Mouse (Mus musculus) thymus, postnatal 36 days (tissue): ENCODE results near the gene Dbn1.

Experiments used
- DNase-seq, 2 experiments: peaks; one replicate each; pipeline ENCODE4 v3.0.0; 2022; ENCODE audit warnings: mixed read lengths in 2 of 2

Dbn1 gene

GRCm38 (mm10) chr13:55510332-55510667 is 22.4 kb upstream of the Dbn1 start:
- no peak for DNase-seq

- DNase-seq: no peak
Observed at GRCm38 (mm10) chr13:55508531-55508930, 20.6 kb upstream of the Dbn1 start.

- DNase-seq: no peak
Observed at GRCm38 (mm10) chr13:55507877-55508276, 20.0 kb upstream of the Dbn1 start.

DNA sequence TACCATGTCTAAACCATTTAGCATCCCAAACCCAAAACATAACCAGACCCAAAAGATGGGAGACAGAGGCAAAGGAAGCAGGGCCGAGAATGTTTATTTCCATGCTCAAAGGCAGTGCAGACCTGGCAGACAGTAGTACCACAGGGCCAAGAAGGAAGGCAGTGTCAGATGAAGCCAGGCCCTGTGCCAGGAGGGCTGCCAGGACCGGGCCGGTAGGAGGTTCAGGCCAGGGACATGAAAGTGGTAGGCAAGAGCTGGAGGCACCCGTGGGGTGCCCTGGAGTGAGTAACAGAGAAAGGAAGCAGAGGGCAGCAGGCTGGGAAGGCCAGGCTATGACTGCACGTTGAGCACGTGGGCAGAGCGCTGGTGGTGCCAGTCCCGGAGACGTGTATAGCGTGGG is 18.8 kb upstream of the Dbn1 start:
- no peak for DNase-seq

GRCm38 (mm10) chr13:55505810-55506209 is 17.9 kb upstream of the Dbn1 start:
- DNase-seq: no peak

GRCm38 (mm10) chr13:55504390-55504789 is 16.5 kb upstream of the Dbn1 start:
- DNase-seq: no peak

DNA sequence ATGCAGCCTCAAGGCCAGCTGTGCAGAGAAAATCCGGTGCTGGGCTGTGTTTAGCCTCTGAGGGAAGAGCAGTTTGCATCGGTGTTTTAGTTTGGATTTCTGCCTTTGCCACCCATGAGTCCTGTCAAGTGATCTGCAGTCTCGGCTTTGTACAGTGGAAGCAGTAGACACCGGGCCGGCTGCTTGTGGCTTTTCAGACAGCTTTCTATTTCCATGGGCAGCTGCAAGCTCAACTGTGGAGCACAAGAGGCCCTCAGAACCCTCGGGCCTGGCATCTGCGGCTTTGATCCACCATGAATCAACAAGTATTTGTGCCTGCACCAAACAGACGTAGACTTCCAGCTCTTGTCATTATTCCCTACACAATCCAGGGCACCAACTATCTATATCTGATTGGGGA is 14.5 kb upstream of the Dbn1 start:
- DNase-seq: no peak

GRCm38 (mm10) chr13:55500575-55500974 is 12.7 kb upstream of the Dbn1 start:
- no peak for DNase-seq

- DNase-seq: no peak
Observed at GRCm38 (mm10) chr13:55498906-55499305, 11.0 kb upstream of the Dbn1 start.

- no peak for DNase-seq
Observed at GRCm38 (mm10) chr13:55496661-55497060, 8.8 kb upstream of the Dbn1 start.

- DNase-seq: no peak
Observed at GRCm38 (mm10) chr13:55495702-55496101, 7.8 kb upstream of the Dbn1 start.

DNA sequence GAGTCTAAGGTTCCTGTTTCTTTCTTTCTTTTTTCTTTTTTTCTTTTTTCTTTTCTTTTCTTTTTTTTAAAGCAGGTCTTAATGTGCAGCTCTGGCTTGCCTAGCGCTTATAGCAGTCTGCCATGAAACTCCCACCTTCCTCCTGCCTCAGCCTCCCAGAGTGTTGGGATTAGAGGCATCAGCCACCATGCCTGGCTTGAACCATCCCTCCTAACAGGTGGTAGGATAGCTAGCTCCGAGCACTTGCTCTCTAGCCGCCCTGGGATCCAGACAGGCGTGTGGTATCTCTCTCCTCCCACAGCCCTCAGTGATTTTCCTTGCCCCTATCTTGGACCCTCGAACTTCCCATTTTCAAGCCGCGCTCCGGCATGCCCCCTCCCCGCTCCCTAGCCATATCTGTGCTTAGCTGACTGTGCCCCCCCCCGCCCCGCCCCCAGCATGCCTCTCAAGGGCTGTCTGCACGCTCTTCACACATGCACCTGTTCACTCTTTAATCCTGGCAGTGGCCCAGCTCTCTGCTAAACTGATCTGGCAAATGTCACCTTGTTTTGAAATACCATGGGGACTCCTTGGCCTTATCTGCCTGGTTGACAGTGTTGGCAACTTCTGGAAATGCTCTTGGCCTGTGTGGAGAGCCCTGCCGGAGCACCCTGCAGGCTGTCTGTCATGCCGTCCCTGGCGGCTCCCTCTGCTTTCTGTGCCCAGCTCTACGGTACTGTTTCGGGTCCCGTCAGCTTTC is 7.1 kb upstream of the Dbn1 start:
- DNase-seq: no peak

- DNase-seq: no peak
Observed at GRCm38 (mm10) chr13:55494257-55494656, 6.3 kb upstream of the Dbn1 start.

DNA sequence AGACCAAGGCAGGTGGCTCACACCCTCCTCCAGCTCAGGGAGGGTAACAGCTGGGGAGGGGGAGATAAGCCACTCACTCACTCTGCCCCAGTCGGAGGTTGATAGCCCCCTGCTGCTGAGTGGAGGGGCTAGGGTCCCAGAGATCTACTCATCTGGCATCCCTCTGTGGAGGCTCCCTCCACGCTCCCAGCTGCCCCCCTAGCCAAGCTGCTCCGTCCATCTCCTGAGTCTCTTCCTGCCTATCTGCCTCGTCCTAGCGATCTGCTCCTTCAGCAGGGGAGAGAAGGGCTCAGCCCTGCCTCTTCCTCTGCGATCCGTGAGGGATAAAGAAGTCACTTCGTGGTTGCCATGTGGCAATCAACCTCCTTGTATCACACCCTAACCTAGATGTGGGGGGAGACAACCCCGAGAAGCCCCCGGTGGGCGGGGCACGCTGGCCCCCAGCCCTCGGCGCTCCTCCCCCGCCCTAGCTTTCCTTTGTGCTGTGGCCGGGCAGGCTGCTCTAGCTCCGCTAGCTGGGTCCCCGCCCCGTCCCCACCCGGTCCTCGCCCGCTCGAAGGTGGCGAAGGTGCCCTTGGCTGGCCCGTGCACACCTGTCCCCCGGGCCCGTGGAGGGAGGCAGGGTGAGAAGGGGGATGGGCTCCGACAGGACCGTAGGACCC is 864 bp downstream of the Dbn1 start:
- DNase-seq: no peak

- DNase-seq: no peak
Observed at GRCm38 (mm10) chr13:55486029-55486794, 1.7 kb downstream of the Dbn1 start.

DNA sequence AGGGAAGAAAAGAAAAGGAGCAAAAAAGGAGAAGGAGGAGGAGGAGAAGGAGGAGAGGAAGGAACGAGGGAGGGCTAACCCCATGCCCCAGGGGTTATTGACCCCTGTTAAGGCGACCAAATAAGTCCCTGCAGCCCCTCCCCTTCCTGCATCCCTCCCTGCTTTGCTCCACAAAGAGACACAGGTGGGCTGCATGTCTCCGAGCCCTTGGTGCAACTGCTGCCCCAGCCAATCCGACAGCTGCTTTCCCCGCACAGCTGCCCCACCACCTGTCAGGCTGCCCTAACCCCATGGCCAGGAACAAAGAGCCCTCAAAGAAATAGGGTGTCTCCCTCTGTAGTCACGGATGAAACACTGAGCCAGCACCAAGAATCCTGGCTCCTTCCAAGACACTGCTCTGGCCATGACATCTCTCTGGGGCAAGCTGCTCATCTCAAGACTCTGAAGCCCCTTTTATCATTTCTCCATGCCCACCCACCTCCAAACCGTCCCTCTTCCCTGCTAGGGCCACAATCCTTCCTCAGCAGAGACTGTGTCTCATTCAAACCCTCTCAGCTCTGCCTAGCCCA is 3.3 kb downstream of the Dbn1 start:
- peak in 1 of 2 experiments; percentile 63 for DNase-seq

DNA sequence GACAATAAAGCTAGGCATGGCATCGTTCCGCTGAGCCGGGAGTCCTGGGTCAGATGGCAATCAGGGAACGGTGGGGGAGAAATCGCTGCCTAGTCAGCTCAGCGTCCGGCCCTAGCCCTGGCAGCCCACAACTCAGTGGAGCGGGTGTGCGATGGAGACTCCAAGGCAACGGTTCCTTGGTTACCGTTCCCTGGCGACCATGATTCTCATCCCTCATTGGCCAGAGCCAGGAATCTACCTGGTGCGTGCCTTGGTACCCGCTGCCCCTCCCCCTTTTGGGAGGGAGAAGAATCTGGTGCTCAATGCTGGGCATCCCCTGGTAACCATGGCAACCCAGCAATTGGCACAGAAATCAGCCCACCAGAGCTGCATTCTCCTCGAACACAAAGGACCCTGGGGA is 4.3 kb downstream of the Dbn1 start:
- DNase-seq: no peak

DNA sequence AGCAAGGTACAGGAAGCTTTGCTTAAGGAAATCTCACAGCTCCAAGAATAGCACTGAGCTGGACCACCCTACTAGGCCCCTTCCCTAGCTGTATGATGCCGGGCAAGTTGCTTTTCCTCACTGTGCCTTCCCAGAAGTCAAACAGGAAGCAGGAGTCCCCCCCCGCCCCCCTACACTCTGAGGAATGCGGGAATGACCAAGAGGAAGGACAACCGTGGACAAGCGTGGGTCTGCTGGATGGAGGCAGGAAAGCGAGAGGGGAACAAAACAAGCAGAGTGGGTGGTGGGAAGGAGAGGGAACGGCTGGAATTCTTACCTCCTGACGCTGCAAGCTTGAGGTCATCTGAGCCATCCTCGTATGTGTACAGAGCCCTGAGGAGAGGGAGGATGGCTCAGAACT is 4.8 kb downstream of the Dbn1 start:
- no peak for DNase-seq

- DNase-seq: no peak
Observed at GRCm38 (mm10) chr13:55482542-55482941, 5.4 kb downstream of the Dbn1 start.

- no peak for DNase-seq
Observed at GRCm38 (mm10) chr13:55479929-55480328, 8.0 kb downstream of the Dbn1 start.

GRCm38 (mm10) chr13:55479008-55479407 is 8.9 kb downstream of the Dbn1 start:
- DNase-seq: no peak

DNA sequence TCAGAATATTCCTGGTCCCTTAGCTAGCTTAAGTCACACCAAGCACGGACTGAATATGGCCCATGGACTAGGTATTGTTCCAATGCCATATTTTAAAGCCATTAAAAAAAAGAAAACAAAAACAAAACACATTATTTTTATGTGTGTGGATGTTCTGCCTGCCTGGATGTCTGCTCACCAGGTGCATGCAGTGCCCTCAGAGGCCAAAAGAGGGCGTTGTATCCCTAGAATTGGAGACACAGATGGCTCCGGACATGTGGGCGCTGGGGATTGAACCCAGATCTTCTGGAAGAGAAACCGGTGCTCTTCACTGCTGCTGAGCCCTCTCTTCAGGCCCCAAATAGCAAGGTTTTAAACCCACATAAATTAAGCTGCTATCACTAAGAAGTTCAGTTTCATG is 9.9 kb downstream of the Dbn1 start:
- DNase-seq: no peak

DNA sequence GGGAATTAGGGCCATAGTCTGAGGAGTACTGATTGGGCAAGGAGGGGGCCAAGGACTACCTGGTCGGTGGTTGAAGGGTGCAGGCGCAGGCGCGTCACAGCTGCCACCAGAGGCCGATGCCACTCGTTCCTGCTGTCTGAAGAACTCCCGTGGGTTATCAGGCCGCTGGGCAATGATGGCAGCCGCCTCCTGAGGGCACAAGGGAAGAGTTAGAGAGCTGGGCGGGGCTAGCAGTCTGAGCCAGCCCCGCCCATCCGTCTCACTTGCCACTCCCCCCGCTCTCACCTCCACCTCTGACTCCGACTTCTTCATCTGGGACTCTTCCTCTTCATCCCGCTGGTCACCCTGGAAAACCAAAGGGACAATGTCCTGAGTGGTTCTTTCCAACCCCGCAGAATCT is 10.4 kb downstream of the Dbn1 start:
- DNase-seq: no peak

- no peak for DNase-seq
Observed at GRCm38 (mm10) chr13:55476256-55476655, 11.7 kb downstream of the Dbn1 start.
